Mouse (Mus musculus) left cerebral cortex, postnatal 36 days (tissue): ENCODE results near the gene Txlna. TPM values are rescaled to one million over a fixed set of nuclear protein-coding genes. Genes with fewer than 3 reads are reported as not detected.

Source experiments
- DNase-seq, 2 experiments: peaks; one replicate each; pipeline ENCODE4 v3.0.0; 2021 to 2022; ENCODE audit warnings: low spot score in 2 of 2, mixed read lengths in 1 of 2
- intact Hi-C: fragments of 180-260 bp; cut with DNase I; formaldehyde crosslinking; loops from one replicate; pipeline ENCODE4 v1.15.1; 2025
- total RNA-seq, 2 experiments: library from RNA; stranded (reverse); gene quantifications; 2 replicates each; pipeline ENCODE4 v1.2.3; 2021

Txlna gene
- total RNA-seq, 2 experiments from 2014 or later, result 40.2 to 45.3 TPM

- no peak for DNase-seq
- intact Hi-C loops, result no loop called here
Measured at GRCm38 (mm10) chr4:129626035-129626434, 14.8 kb downstream of the Txlna start.

DNA sequence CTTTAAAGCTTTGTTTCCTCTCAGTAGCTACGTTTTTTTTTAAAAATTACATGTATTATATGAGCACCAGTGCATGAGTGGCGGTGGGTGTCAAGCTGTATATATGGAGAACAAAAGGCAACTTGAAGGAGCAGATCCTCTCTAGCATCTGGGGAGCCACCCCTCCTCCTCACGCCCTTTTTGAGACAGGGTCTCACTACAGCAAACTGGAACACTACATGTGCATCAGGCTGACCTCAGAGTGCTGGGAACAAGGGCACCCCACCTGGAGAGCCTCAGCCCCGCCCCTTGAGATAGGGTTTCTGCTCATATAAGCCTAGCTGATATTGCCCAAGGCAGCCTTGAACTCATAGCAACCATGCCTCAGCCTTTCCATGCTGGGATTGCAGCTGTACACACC is 15.4 kb downstream of the Txlna start:
- no peak for DNase-seq
- intact Hi-C loops, result loop anchor here (2.0 kb wide), 1 partner anchor 15 kb away; the partner anchor contains the start of gene Txlna

- DNase-seq, result peak; percentile 58 to 62
- intact Hi-C loops, result loop anchor here (2.0 kb wide), 1 partner anchor 16 kb away; the partner anchor contains the start of gene Txlna
Measured at GRCm38 (mm10) chr4:129625029-129625370, 15.9 kb downstream of the Txlna start.

DNA sequence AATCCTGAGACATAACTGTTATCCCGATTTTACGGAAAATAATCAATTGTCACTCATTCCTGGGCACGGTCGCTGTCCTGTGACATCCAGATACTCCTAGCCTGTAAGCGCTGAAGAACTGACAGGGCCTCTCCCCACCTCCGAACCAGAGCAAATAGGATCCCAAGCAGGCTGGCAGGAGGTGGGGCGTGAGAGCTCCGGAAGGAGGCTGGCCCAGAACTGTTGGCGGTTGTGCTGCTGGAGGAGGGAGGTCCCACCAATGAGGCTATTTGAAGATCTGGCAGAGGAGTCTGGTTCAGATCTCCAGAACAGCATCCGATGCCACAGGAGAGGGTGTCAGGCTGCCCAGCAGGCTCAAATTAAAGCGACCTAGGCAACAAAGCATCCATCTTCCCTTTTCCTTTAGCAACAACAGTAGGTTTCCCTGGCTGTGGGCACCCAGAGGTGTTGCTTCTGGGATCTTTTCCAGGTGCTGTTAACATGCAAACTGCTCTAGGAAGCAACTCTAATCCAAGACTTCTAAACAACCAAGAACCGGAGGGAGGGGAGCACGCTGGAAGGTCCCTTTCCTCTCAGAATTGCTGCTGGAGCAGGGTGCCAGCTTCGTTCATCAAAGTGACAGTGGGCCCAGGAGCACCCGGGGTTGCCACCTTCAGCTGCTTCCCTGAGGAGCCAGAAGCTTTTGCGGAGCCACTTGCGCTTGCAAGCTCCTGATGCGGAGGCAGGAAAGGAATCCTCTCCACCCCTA is 16.4 kb downstream of the Txlna start:
- intact Hi-C loops, result loop anchor here (2.0 kb wide), 1 partner anchor 16 kb away; the partner anchor contains the start of gene Txlna
- peak; percentile 88 to 89 for DNase-seq

GRCm38 (mm10) chr4:129623681-129624091 is 17.2 kb downstream of the Txlna start, which contains the start of gene Ccdc28b:
Ccdc28b (minus strand) TSS chr4:129623947.
- intact Hi-C loops, result loop anchor here (2.0 kb wide), 1 partner anchor 17 kb away; the partner anchor contains the start of gene Txlna
- DNase-seq, result peak; percentile 65

DNA sequence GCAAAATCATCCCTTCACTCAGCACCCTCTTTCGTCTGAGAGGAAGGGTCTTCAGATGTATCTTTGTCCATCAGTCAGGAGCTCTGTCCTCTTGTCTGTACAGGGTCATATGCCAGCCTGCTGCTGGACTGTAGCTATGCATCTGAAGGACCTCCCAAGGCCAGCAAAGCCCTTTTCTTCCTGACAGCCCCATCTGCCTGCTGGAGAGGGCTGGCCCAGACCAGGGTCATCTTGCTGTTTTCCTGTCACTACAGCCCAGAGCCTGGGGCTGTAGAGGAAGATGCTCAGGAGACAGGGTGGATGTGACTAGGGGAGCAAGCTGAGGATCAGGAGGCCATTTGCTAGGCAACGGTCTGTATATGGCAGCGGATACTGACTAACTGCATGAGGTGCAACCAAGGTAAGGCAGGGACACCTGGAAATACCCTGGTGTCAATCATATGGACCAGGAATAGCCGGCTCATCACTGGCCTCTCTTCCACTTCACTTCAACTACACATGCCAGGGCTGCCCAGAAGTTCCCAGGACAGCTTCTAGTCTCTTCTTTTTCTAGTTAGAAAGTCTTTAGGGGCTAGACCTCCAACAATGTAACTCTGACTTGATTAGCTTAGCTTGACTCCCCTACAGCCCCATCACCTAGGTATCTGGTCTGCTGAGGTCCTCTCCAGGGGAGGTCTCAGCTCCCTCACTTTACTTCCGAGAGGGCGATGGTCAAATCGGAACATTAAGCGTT is 17.9 kb downstream of the Txlna start:
- DNase-seq, result no peak
- intact Hi-C loops, result no loop called here

DNA sequence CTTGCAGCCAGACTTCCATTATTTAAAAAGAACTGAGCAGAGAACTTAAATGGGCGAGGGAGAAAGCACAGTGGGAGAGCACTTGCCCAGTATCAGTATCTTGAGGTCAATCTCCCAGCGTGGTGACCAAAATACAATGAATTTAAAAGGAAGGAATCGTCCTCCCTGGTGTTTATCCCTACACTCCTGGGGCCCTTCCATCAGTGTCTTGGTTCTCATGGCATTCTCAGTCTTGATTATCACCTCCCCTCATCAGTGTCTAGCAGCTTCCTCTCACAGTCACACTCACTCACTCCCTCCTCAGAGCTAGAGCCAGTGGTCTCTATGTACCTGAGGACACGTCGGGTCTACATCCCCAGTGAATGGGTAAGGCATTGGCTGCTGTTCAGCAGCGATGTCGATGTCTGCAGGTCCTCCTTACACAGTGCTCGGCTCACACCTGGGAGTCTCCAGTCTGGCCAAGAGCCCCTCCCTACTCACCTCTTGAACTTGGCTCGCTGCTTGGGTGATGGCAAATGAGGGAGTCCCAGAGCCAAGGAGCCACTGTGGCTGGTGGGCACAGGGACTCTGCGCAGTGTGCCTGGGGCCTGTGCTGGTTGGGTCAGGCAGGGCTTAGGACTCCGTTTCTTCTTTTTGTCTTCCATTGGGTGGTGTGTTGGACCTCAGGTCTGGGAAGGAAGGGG is 18.6 kb downstream of the Txlna start:
- intact Hi-C loops, result no loop called here
- DNase-seq, result no peak

DNA sequence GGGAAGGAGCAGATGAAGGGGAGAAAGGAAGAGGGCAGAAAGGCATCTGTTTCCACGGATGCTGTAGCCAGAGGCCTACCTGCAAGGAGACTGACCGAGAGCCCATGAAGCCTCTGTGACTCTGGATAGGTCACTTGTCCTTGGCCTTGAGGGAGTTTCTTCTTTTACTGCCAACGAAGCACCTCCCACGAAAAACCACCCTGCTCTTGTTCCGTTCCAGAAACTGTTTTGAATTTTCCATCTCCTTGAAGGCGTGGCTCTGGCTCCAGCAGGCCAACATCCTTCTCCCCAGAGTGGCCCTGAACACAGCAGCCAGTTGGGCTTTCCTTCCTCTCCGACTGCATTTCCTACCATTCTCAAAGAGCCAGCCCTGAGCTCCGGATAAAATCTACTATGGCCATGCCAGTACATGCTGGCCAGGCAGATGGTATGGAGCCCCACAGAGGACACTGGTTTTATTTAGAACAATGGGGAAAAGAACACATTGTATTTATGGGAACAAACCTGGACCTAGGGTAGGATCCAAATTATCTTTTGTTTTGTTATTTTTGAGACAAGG is 19.5 kb downstream of the Txlna start:
- intact Hi-C loops, result no loop called here
- DNase-seq, result no peak

GRCm38 (mm10) chr4:129620419-129621282 is 20.2 kb downstream of the Txlna start:
- no peak for DNase-seq
- intact Hi-C loops, result no loop called here

GRCm38 (mm10) chr4:129618786-129619691 is 21.8 kb downstream of the Txlna start, which contains the start of gene Iqcc:
Iqcc (minus strand) TSS chr4:129619099.
- peak; percentile 97 for DNase-seq
- intact Hi-C loops, result no loop called here

DNA sequence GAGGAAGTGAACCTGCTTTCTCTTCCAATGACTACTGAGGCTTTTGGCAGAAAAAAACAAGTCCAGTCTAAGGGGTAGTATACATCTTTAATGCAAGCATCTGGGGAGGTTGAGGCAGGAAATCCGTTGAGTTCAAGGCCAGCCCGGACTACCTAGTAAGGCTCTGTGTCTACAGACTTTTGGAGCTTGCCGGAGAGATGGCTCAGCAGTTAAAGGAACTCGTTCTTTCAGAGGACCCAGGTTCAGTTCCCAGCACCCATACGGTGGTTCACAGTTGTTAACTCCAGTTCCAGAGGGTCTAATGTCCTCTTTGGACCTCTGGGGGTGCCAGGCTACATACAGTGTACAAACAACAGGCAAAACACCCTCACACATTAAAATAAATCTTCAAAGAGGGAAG is 22.8 kb downstream of the Txlna start:
- DNase-seq, result no peak
- intact Hi-C loops, result no loop called here

DNA sequence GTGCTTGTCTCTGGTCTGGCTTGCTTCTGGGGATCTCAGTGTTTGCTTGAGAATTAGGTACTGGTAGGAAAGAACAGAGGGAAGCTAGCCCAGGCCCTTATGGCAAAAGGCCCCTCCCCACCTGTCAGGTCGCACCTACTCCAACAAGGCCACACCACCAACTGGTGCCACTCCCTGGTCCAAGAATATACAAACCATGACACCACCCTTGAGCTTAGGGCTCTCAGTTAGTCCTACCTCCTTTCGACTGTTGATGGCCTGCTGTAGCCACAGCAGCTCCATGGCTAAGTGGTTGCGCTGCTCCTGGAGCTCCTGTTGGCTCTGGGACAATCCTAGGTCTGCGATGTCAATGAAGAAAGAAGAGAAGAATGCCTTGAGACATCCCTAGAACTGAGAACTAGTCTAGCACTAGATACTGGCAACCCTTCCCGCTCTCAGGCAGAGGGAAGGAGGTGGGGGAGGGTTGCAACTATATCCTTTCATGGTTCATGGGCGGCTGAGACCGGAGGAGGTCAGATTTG is 23.7 kb downstream of the Txlna start:
- intact Hi-C loops, result no loop called here
- DNase-seq, result no peak

DNA sequence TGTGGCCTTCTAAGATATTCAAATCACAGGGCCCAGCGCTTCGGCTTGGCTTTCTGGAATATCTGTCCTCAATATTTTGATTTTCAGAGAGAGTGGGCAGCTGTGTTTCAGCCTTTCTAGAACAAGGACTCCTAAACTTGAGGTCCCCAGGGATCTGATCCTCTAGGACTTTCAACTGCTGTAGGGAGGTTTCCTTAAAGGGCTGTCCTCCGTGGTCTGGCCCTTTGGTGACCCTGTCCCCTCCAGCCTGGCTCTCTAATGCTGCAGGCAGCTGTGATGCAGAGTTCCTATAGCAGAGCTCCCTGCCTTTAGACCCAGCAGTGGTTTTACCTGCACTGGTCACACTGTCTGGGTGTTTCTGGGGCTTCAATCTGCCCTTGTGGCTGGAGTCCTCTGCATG is 24.2 kb downstream of the Txlna start:
- intact Hi-C loops, result no loop called here
- no peak for DNase-seq

- intact Hi-C loops, result no loop called here
- DNase-seq, result peak in 1 of 2 experiments; percentile 31
Measured at GRCm38 (mm10) chr4:129615801-129616290, 25.0 kb downstream of the Txlna start.

GRCm38 (mm10) chr4:129614093-129614492 is 26.8 kb downstream of the Txlna start, which contains the start of gene Dcdc2b:
Dcdc2b (minus strand) TSS chr4:129614257.
- intact Hi-C loops, result no loop called here
- DNase-seq, result no peak

- intact Hi-C loops, result no loop called here
- DNase-seq, result no peak
Measured at GRCm38 (mm10) chr4:129610472-129610871, 30.4 kb downstream of the Txlna start.

DNA sequence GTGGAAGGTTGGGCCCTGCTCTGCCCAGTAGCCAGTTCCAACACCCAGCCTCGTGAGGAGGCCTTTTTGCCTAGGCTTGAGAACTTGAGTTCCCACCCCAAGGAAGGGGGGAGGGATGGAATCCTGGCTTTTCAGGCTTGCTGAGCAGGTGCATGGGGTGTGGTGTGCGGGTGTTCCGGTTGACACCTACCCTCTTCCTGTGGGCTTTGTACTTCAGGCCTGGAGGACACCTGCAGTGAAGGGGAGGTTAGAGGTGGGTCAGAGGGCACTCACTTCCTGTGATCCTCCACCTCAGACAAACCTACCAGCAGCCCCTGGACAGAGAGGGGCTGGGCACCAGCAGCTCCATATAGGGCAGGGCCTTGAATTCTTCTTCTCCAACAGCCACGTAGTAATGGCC is 30.8 kb downstream of the Txlna start:
- intact Hi-C loops, result no loop called here
- no peak for DNase-seq
